Mouse (Mus musculus): ENCODE measurements around the gene Nrd1.

DNA sequence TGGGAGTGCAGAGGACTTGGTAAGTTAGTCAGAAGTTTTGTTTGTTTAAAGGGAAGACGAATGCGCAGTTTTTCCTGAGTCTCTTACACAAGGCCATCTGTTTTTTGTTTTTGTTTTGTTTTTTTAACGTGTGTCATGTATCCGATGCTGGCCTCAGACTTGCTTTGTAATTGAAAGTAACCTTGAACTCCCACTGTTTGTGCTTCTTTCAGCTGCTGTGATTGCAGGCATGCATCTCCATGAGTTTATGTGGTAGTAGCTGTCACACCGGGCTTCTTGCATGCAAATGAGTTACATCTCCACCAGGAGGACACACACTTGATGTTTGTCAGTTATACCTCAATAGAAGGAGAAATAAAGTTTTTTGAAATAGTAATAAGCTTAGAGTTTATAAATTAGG is 43.3 kb downstream of the Nrd1 start:
- TF ChIP-seq CTCF (IDR thresholded peaks at IDR 0.05; ENCODE audit: low read depth): no peak
- no peak for TF ChIP-seq EP300 (IDR thresholded peaks at IDR 0.05; ENCODE audit: low read depth)

Measured in liver, embryonic 14.5 days (tissue).